In genomic region chr10:13965316-13965973, GRCm38 (mm10) we compare ENCODE assay signal across 8 mouse cellular contexts. TPM values are rescaled to one million over a fixed set of nuclear protein-coding genes. Genes with fewer than 3 reads are reported as not detected.
A peak's percentile ranks its signal among the peaks of the same experiment; 100 is the strongest.
DNase-seq lines count a peak whose midpoint lies in the region; ATAC-seq lines count a peak whose summit lies in the region.

No protein-coding gene starts in this region.

- under 1% methylated on average over 44 of the region's 54 CpGs for WGBS in hindbrain, embryonic 14.5 days

- no peaks in the 10 kb centered on the region for H3K27me3 ChIP-seq in hindbrain, embryonic 14.5 days (ENCODE audit: control insufficient read depth, insufficient read depth, low read length)

- peak overlapping the region; percentile 73 for H3K9ac ChIP-seq in hindbrain, embryonic 14.5 days

- H3K4me2 ChIP-seq in hindbrain, embryonic 14.5 days (replicated peaks) = peak overlapping the region; percentile 100

- no peaks in the 10 kb centered on the region for H3K9me3 ChIP-seq in hindbrain, embryonic 14.5 days (ENCODE audit: control insufficient read depth, low read length)

- peak; percentile 73 for ATAC-seq in hindbrain, embryonic 14.5 days (ENCODE audit: low FRiP score)

- DNase-seq in Muller cell, postnatal 12 days (ENCODE audit: inconsistent ontology term) = peak; percentile 97
- peak; percentile 96 to 98 for DNase-seq in cerebellum, postnatal 10 days
- peak; percentile 86 to 87 for DNase-seq in frontal cortex, postnatal 36 days (ENCODE audit: low spot score in 2 of 2)
- DNase-seq in hindbrain, embryonic 14.5 days (ENCODE audit: low spot score) = peak; percentile 78
- DNase-seq in layer of hippocampus, postnatal 36 days = peak; percentile 84 to 85
- DNase-seq in lung, postnatal 14 days = peak; percentile 92
- peak; percentile 66 for DNase-seq in ovary, postnatal 14 days (ENCODE audit: low spot score)
- peak; percentile 79 for DNase-seq in thymus, postnatal 0 days (ENCODE audit: low spot score)

- H3K27ac ChIP-seq in hindbrain, embryonic 14.5 days = peak overlapping the region; percentile 93

- H3K4me1 ChIP-seq in hindbrain, embryonic 14.5 days (replicated peaks; ENCODE audit: control insufficient read depth, insufficient read depth, low read length) = no peaks in the 10 kb centered on the region; the same call in 1 of the 2 replicates

- H3K36me3 ChIP-seq in hindbrain, embryonic 14.5 days (replicated peaks; ENCODE audit: control insufficient read depth, insufficient read depth) = no peaks in the 10 kb centered on the region

- peak overlapping the region; percentile 53 for H3K4me3 ChIP-seq in hindbrain, embryonic 14.5 days (replicated peaks; ENCODE audit: low read length)

RNA-seq across cellular contexts. Expression of gene Hivep2, which starts 0.4 kb away (rescaled TPM):
- polyA plus RNA-seq in hindbrain, embryonic 14.5 days (2014; fragmentation: Nextera tagmentation; extraction: Ambion mirVana) = 17.0 and 20.9 TPM in 2 replicates
- total RNA-seq in layer of hippocampus, postnatal 36 days (2021) = 100 to 1,000 TPM; 202 to 208 TPM
- polyA plus RNA-seq in thymus, postnatal 0 days (2015; fragmentation: Nextera tagmentation; extraction: Ambion mirVana) = 13.1 and 14.5 TPM in 2 replicates

Comparison
In these comparisons a context has a peak if more than half of its experiments do, and no peak if none do; other contexts are left out.
1. Peak in every context shown above with its lines: DNase-seq, ATAC-seq, H3K4me3 ChIP-seq and H3K27ac ChIP-seq.